Mouse (Mus musculus) mesoderm, embryonic 11.5 days (tissue): ENCODE data around the gene Fen1.
A peak's percentile ranks its signal among the peaks of the same experiment; 100 is the strongest.

Experiments
- DNase-seq: peaks from one replicate; pipeline ENCODE4 v3.0.0-alpha.2; 2012; ENCODE audit warnings: low read depth, low spot score

Fen1 gene

DNA sequence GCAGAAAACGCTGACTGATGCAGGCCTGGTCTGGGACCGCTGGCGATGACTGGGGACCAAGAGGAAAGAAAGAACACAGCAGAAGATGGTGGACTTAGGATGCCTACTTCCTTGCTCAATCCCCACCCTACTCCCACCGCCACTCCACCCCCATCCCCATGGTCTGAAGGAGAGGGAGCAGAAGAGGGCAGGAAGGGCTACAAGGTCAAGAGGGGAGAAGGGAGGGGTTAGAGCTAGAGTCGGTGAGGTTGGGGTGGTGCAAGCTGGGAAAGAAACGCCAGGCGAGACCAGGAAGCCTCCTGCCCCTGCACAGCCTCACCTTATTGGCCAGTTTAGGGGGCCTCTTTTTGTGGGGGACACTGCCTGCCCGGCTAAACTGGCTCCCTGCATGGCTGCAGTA is 12.1 kb upstream of the Fen1 start:
- DNase-seq, result no peak

DNA sequence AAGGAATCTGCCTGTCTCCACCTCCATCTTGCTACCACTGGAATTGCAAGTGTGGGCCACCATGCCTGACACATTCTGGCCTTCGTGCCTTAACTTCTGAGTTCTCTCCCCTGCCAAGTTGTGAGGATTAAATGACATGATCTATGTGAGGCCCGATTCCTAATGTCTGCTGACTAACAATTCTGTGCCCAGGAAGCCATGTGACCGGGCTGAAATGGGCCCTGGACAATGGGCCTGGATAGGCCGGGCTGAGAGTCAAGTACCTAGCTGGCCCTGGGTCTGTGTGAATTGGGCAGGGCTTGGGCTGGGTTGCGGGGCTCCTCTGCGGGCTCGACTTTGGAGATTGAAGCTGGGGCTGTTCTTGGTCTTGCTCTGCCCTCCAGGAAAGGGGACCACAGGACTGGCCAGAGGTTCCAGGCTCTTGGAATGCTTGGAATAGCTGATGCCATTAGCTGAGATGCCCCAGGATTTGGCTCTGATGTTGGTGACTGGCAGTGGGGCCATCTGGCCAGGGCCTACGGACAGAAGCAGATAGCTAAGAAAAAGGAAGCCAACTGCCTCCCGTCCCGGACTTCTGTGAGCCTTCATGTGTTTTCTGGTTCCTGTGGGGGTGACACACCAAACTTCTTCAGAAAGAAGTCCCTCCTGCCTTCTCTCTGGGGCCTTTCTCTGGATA is 10.0 kb upstream of the Fen1 start:
- DNase-seq, result no peak

DNA sequence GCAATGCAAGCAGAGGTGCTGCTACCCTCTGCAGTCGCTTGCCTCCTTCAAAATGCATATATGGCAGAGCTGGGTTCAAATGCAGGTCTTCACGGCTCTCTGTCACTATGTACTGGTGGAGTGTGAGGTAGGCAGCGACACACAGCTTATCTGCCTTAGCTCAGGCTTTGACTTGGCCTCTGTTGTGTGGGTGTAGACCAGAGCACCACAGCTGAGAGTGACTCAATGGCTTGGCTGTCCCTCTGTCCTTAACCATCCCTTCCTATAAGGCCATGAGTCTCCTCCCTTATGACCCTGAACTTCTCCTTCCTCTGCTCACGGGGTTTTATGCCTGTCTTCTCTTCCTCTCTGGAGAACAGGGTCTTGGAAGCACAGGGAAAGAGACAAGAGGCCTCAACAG is 6.9 kb upstream of the Fen1 start:
- no peak for DNase-seq

- no peak for DNase-seq
Observed at GRCm38 (mm10) chr19:10208851-10209250, 4.9 kb upstream of the Fen1 start.

DNA sequence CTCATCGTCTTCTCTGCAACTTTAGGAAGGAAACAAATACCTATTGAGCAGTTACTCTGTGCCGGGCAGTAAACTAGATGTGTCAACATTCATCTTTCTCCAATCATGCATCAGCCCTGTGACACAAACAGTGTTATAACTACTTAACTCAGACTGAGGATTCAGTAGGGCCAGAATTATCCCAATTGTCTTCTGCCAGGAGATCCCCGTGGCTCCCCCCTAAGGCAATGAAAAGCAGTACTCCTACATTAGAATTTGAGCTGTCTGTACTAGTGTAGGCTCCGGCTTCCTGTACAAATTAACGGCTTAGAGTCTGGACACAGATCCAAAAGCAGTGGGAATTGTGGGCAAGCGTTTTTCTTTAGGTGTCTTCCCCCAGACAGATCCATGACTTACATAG is 1.1 kb upstream of the Fen1 start:
- no peak for DNase-seq

- DNase-seq, result peak; percentile 68
Observed at GRCm38 (mm10) chr19:10204616-10205001, 640 bp upstream of the Fen1 start.

DNA sequence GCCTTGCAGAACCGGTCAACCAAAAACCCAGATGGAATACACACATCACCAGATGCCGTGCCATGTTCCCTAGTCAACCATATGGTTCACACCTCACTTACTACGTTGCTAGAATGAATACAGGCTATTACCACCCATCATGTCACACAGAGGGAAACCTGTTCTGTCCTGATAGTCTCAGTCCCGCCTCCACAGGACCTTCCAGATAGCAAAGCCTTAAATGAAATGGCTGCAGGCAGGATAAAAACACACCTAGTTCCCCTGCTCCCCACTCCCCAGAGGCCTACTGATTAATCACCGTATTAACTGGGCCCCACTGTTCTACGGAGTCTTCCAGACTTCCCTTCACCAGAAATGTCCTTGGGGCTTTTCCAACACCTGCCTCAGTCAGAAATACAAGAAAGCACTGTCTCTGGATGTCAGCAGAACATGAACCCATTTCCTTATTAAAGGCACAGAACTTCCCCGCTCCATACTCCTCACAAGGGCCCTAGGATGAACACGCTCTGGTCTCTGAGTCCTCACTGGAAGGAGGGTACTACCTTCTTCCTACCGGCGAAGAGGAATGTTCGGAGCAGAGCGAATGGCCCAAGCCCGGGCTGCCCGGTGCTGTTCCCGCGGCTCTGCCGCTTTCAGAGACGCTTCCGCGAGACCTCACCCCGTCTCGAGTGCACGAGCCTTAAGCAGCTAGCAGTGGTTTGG is 672 bp downstream of the Fen1 start:
- no peak for DNase-seq

- DNase-seq, result peak; percentile 90
Observed at GRCm38 (mm10) chr19:10198723-10199122, 5.2 kb downstream of the Fen1 start.

DNA sequence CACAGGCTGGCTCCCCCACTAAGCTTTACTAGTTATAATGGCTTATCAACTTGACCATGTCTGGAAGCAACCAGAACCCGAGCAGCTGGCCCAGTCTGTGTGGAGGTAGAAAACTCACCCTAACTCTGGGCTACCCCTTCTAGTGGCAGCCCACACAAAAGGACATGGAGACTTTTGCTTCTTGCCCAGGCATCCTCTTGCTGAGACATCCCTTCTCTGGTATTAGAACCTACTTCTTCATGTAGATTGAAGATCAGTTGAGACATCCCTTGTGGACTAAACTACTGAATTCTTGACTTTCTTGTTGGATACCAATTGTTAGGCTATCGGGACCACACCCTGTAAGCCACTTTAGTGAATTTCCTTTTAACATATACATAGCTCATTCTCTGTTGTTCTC is 5.7 kb downstream of the Fen1 start:
- no peak for DNase-seq

DNA sequence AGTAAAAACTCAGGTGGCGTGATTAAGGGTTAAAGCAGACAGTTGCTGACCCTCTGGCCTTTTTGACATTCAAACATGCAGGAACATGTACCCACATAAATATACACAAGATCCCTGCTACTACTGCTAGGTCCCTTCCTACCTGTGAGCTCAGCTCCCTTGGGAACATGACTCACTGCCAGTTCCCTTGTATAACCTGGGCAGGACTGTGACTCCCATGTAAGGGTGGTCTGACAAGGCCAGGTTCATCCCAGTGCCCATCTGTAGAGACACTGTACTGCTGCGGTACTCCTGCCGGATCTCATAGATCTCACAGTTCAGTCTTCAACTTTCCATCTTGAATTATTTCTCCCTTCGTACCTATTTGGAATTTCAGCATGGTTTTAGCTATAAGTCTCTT is 6.8 kb downstream of the Fen1 start:
- no peak for DNase-seq

- DNase-seq, result no peak
Observed at GRCm38 (mm10) chr19:10195252-10195651, 8.7 kb downstream of the Fen1 start.

GRCm38 (mm10) chr19:10194337-10194736 is 9.6 kb downstream of the Fen1 start:
- no peak for DNase-seq

GRCm38 (mm10) chr19:10191326-10191725 is 12.6 kb downstream of the Fen1 start:
- no peak for DNase-seq

GRCm38 (mm10) chr19:10190796-10191195 is 13.2 kb downstream of the Fen1 start:
- peak; percentile 75 for DNase-seq

- DNase-seq, result no peak
Observed at GRCm38 (mm10) chr19:10189940-10190339, 14.0 kb downstream of the Fen1 start.

- DNase-seq, result no peak
Observed at GRCm38 (mm10) chr19:10189022-10189421, 14.9 kb downstream of the Fen1 start.

DNA sequence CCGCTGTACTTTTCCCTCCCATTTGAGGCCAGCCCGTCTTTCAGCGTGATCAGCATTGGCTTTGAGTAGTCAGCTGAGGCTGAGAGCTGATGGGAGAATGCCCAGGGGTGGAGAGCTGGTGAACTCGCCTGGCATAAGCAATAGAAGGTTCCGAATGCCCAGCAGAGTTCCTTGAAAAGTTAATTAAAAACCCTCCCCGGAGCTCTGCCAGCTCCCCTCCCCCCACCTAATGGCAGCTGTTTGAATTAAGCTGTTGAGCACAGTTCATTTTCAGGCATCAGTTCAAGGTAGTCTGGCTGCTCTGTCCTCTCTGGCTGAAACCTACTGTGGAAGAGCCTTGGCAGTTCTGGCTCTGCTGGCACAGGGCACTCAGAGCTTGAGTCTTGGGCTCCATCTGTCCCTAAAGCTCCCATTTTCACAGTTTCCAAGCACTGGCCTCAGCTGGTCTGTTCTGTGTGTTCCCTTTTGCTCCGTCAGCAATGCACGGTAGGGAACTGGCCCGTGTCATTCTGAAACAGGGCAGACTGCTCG is 15.6 kb downstream of the Fen1 start:
- DNase-seq, result no peak

- DNase-seq, result no peak
Observed at GRCm38 (mm10) chr19:10186569-10186968, 17.4 kb downstream of the Fen1 start.

- no peak for DNase-seq
Observed at GRCm38 (mm10) chr19:10185876-10186275, 18.1 kb downstream of the Fen1 start.

- DNase-seq, result peak; percentile 49
Observed at GRCm38 (mm10) chr19:10184096-10184495, 19.9 kb downstream of the Fen1 start.

DNA sequence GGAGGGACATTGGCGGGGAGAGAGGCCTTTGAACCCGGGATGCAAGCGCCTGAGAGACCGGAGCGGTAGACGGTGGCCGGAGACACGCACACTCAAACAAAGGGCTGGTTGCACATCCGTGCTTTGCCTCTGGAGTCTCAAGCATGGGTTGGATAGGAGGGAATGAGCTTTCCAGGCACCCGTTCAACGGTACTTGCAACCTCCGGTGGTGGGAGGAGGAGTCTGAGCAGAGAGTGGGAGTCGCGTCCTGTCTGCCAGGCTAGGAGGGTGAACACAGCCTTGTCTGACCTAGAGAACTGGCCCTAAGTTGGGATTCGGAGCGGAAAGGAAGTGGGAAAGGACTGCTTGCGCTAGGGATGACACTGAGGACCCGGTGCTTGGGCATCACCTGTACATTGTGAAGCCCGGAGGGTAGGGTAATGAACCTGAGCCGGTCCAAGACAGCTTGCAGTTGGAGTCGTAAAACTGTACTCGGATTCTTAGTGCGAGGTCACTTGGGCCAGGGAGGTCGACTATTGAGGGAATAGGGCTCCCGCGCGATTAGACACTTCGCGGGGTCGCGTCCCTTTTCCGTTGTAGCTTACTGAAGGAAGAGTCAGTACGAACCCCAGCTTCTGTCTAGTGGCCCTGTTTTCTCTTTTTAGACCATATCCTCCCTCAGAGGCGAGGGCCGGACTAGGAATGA is 20.5 kb downstream of the Fen1 start:
- peak; percentile 80 for DNase-seq

GRCm38 (mm10) chr19:10182670-10183298 is 21.2 kb downstream of the Fen1 start, which contains the start of gene Fads1:
Fads1 (plus strand) TSS chr19:10182888.
- DNase-seq, result peak; percentile 97
